Mouse (Mus musculus): ENCODE data around the gene Syp. TPM values are rescaled to one million over a fixed set of nuclear protein-coding genes. Genes with fewer than 3 reads are reported as not detected.
A peak's percentile ranks its signal among the peaks of the same experiment; 100 is the strongest.

Syp gene
- total RNA-seq (2021) = 1,000 to 10,000 TPM; 1,783 to 1,871 TPM
- long read RNA-seq, transcript Syp-201 (7 exons, 2,591 nt) = major isoform, 1,074 of 1,432 reads
- long read RNA-seq, partial matches to known transcripts = 318 of 1,432 reads
- long read RNA-seq, other reads (novel, unspliced or antisense) = 40 of 1,432 reads

GRCm38 (mm10) chrX:7638401-7639091 lies at the start of gene Syp:
TSS of gene Syp (plus strand) at chrX:7638471.
- peak; percentile 78 to 92 for DNase-seq (ENCODE audit: low spot score in 2 of 2)

- DNase-seq (ENCODE audit: low spot score in 2 of 2) = no peak
These were observed 42.9 kb upstream of the Syp start for GRCm38 (mm10) chrX:7595371-7595770.

GRCm38 (mm10) chrX:7604004-7604403 lies 34.3 kb upstream of the Syp start:
- no peak for DNase-seq (ENCODE audit: low spot score in 2 of 2)

- DNase-seq (ENCODE audit: low spot score in 2 of 2) = peak; percentile 80 to 90
These were observed 33.2 kb upstream of the Syp start, which contains the start of gene Ccdc22 for GRCm38 (mm10) chrX:7604879-7605574. TSS of gene Ccdc22 (minus strand) at chrX:7605517.

- no peak for DNase-seq (ENCODE audit: low spot score in 2 of 2)
These were observed 32.7 kb upstream of the Syp start for GRCm38 (mm10) chrX:7605575-7605941.

- DNase-seq (ENCODE audit: low spot score in 2 of 2) = no peak
These were observed 31.5 kb upstream of the Syp start, which contains the start of gene Cacna1f for GRCm38 (mm10) chrX:7606783-7607182. TSS of gene Cacna1f (plus strand) at chrX:7607083.

GRCm38 (mm10) chrX:7610035-7610434 lies 28.2 kb upstream of the Syp start:
- no peak for DNase-seq (ENCODE audit: low spot score in 2 of 2)

- DNase-seq (ENCODE audit: low spot score in 2 of 2) = peak in 1 of 2 experiments; percentile 23
These were observed 27.6 kb upstream of the Syp start for GRCm38 (mm10) chrX:7610536-7611258.

GRCm38 (mm10) chrX:7617889-7618551 lies 20.3 kb upstream of the Syp start:
- DNase-seq (ENCODE audit: low spot score in 2 of 2) = no peak

GRCm38 (mm10) chrX:7632560-7632959 lies 5.7 kb upstream of the Syp start:
- no peak for DNase-seq (ENCODE audit: low spot score in 2 of 2)

GRCm38 (mm10) chrX:7635101-7635500 lies 3.2 kb upstream of the Syp start:
- DNase-seq (ENCODE audit: low spot score in 2 of 2) = peak in 1 of 2 experiments; percentile 28

GRCm38 (mm10) chrX:7639536-7640325 lies 1.5 kb downstream of the Syp start:
- peak in 1 of 2 experiments; percentile 49 for DNase-seq (ENCODE audit: low spot score in 2 of 2)

- no peak for DNase-seq (ENCODE audit: low spot score in 2 of 2)
These were observed 2.5 kb downstream of the Syp start for GRCm38 (mm10) chrX:7640785-7641184.

- peak; percentile 48 to 87 for DNase-seq (ENCODE audit: low spot score in 2 of 2)
These were observed 7.1 kb downstream of the Syp start for GRCm38 (mm10) chrX:7645349-7645748.

- DNase-seq (ENCODE audit: low spot score in 2 of 2) = peak in 1 of 2 experiments; percentile 71
These were observed 10.5 kb downstream of the Syp start for GRCm38 (mm10) chrX:7648671-7649304.

GRCm38 (mm10) chrX:7657221-7657639 lies 19.0 kb downstream of the Syp start, which contains the start of gene Prickle3:
TSS of gene Prickle3 (plus strand) at chrX:7657260.
- no peak for DNase-seq (ENCODE audit: low spot score in 2 of 2)

GRCm38 (mm10) chrX:7658031-7658784 lies 19.9 kb downstream of the Syp start:
- DNase-seq (ENCODE audit: low spot score in 2 of 2) = no peak

- no peak for DNase-seq (ENCODE audit: low spot score in 2 of 2)
These were observed 20.7 kb downstream of the Syp start for GRCm38 (mm10) chrX:7658785-7659589.
